ENCODE assay signal across 16 mouse cellular contexts in genomic region chr12:44248309-44248977, GRCm38 (mm10). TPM values are rescaled to one million over a fixed set of nuclear protein-coding genes. Genes with fewer than 3 reads are reported as not detected.
A peak's percentile ranks its signal among the peaks of the same experiment; 100 is the strongest.
DNase-seq lines count a peak whose midpoint lies in the region; ATAC-seq and TF ChIP-seq lines count a peak whose summit lies in the region.
"Had no signal": no experiment of that assay in that cellular context is flagged by ENCODE, and none has a peak within 500 bp of the region (broad histone marks: within the 10 kb centered on the region; RNA-seq: fewer than 3 reads in every experiment).

No protein-coding gene starts in this region.

- no peaks in the 10 kb centered on the region for H3K4me1 ChIP-seq in heart, embryonic 12.5 days (replicated peaks)
- H3K4me1 ChIP-seq in kidney, embryonic 15.5 days: no peaks in the 10 kb centered on the region
- no peaks in the 10 kb centered on the region for H3K4me1 ChIP-seq in kidney, adult 2 months (ENCODE audit: control insufficient read depth, insufficient read depth, low read length)
- H3K4me1 ChIP-seq: embryonic facial prominence, embryonic 12.5 days; liver, embryonic 13.5 days; neural tube, embryonic 13.5 days had no signal

- WGBS in heart, embryonic 12.5 days: 54% methylated on average over 9 of the region's 9 CpGs
- 76% methylated on average over 9 of the region's 9 CpGs for WGBS in kidney, embryonic 15.5 days
- 68% methylated on average over 9 of the region's 9 CpGs for WGBS in kidney, adult 2 months

- H3K4me3 ChIP-seq in heart, embryonic 12.5 days: no peak overlapping the region
- H3K4me3 ChIP-seq in kidney, embryonic 15.5 days (replicated peaks): no peak overlapping the region
- no peak overlapping the region for H3K4me3 ChIP-seq in kidney, adult 2 months (ENCODE audit: insufficient read depth, low read depth, low read length)
- H3K4me3 ChIP-seq: embryonic facial prominence, embryonic 12.5 days; liver, embryonic 13.5 days; neural tube, embryonic 13.5 days had no signal

- H3K4me2 ChIP-seq in heart, embryonic 12.5 days: no peak overlapping the region
- H3K4me2 ChIP-seq in kidney, embryonic 15.5 days: no peak overlapping the region
- H3K4me2 ChIP-seq: embryonic facial prominence, embryonic 12.5 days; liver, embryonic 13.5 days; neural tube, embryonic 13.5 days had no signal

- no peak overlapping the region for H3K27ac ChIP-seq in heart, embryonic 12.5 days (ENCODE audit: poor library complexity, severe bottlenecking)
- no peak overlapping the region for H3K27ac ChIP-seq in kidney, embryonic 15.5 days
- H3K27ac ChIP-seq in kidney, adult 2 months (ENCODE audit: insufficient read depth, low read depth, low read length): no peak overlapping the region
- H3K27ac ChIP-seq: embryonic facial prominence, embryonic 12.5 days; liver, embryonic 13.5 days; neural tube, embryonic 13.5 days had no signal

- DNase-seq in heart, adult 11 months: peak; percentile 95
- DNase-seq in kidney, adult 2 months: no peak
- peak; percentile 41 for DNase-seq in testis, postnatal 10 days (ENCODE audit: low spot score)
- DNase-seq in testis, postnatal 14 days (ENCODE audit: low spot score): no peak
- DNase-seq in yolk sac, embryonic 10.5 days (ENCODE audit: low spot score): peak; percentile 68
- DNase-seq in gastrocnemius, postnatal 14 days: no peak
- DNase-seq: adrenal gland, postnatal 25 days; cerebellum, adult 8-10 months; left cerebral cortex, postnatal 4 days; liver, embryonic 13.5 days; lung, postnatal 10 days; right cerebral cortex, postnatal 4 days had no signal

- no peak overlapping the region for H3K9ac ChIP-seq in heart, embryonic 12.5 days
- H3K9ac ChIP-seq in kidney, embryonic 15.5 days: no peak overlapping the region
- H3K9ac ChIP-seq: embryonic facial prominence, embryonic 12.5 days; liver, embryonic 13.5 days; neural tube, embryonic 13.5 days had no signal

- H3K9me3 ChIP-seq in heart, embryonic 12.5 days (replicated peaks): no peaks in the 10 kb centered on the region
- no peaks in the 10 kb centered on the region for H3K9me3 ChIP-seq in kidney, embryonic 15.5 days (replicated peaks)
- H3K9me3 ChIP-seq: embryonic facial prominence, embryonic 12.5 days; liver, embryonic 13.5 days; neural tube, embryonic 13.5 days had no signal

- no peak for TF ChIP-seq CTCF in kidney, adult 2 months (conservative IDR thresholded peaks at IDR 0.05; ENCODE audit: insufficient read depth, insufficient read length, low read depth, low read length)

- ATAC-seq in heart, embryonic 12.5 days (ENCODE audit: insufficient number of reproducible peaks, low FRiP score): no peak
- ATAC-seq in kidney, embryonic 15.5 days (replicated peaks; ENCODE audit: low FRiP score): 0 out of 2 replicates have a peak, but pooled peaks have one; percentile 43

- TF ChIP-seq POLR2A in kidney, adult 2 months (IDR thresholded peaks at IDR 0.05; ENCODE audit: low read depth, low read length): no peak

- no peaks in the 10 kb centered on the region for H3K27me3 ChIP-seq in heart, embryonic 12.5 days (replicated peaks)
- no peaks in the 10 kb centered on the region for H3K27me3 ChIP-seq in kidney, embryonic 15.5 days
- H3K27me3 ChIP-seq in kidney, adult 2 months (replicated peaks; ENCODE audit: control insufficient read depth, insufficient read depth, low read length): no peaks in the 10 kb centered on the region
- H3K27me3 ChIP-seq: embryonic facial prominence, embryonic 12.5 days; liver, embryonic 13.5 days; neural tube, embryonic 13.5 days had no signal

- no peaks in the 10 kb centered on the region for H3K36me3 ChIP-seq in heart, embryonic 12.5 days
- no peaks in the 10 kb centered on the region for H3K36me3 ChIP-seq in kidney, embryonic 15.5 days
- no peaks in the 10 kb centered on the region for H3K36me3 ChIP-seq in kidney, adult 2 months (ENCODE audit: control insufficient read depth, insufficient read depth, low read length)
- H3K36me3 ChIP-seq: embryonic facial prominence, embryonic 12.5 days; liver, embryonic 13.5 days; neural tube, embryonic 13.5 days had no signal

- intact Hi-C loops in gastrocnemius, postnatal 14 days (cut with DNase I; ENCODE audit: low total_unique reads): no loop called here

RNA-seq across cellular contexts. Expression of gene Pnpla8, which starts 27.3 kb away (rescaled TPM):
- 65.2 and 65.5 TPM in 2 replicates for polyA plus RNA-seq in heart, embryonic 12.5 days (2016; fragmentation: Nextera tagmentation; extraction: Ambion mirVana)
- 65.1 and 71.8 TPM in 2 replicates for polyA plus RNA-seq in kidney, embryonic 15.5 days (2015; fragmentation: Nextera tagmentation; extraction: Ambion mirVana)
- 23.1 and 29.3 TPM in 2 replicates for polyA plus RNA-seq in kidney, adult 2 months (2012; rRNA removed)
- 10 to 100 TPM; 63.7 to 95.8 TPM for total RNA-seq in gastrocnemius, postnatal 14 days (2021)

RNA-seq across cellular contexts. Expression of gene Dnajb9, which starts 38.3 kb away (rescaled TPM):
- 29.0 and 29.1 TPM in 2 replicates for polyA plus RNA-seq in heart, embryonic 12.5 days (2016; fragmentation: Nextera tagmentation; extraction: Ambion mirVana)
- polyA plus RNA-seq in kidney, embryonic 15.5 days (2015; fragmentation: Nextera tagmentation; extraction: Ambion mirVana): 21.9 and 24.0 TPM in 2 replicates
- 4.5 and 7.1 TPM in 2 replicates for polyA plus RNA-seq in kidney, adult 2 months (2012; rRNA removed)
- 10 to 100 TPM; 17.2 to 22.2 TPM for total RNA-seq in gastrocnemius, postnatal 14 days (2021)

Comparison
In these comparisons a context has a peak if more than half of its experiments do, and no peak if none do; other contexts are left out.
1. DNase-seq: peak in heart, adult 11 months (single experiment), testis, postnatal 10 days (single experiment) and yolk sac, embryonic 10.5 days (single experiment); none in kidney, adult 2 months (single experiment), testis, postnatal 14 days (single experiment) and gastrocnemius, postnatal 14 days (single experiment).